Mouse (Mus musculus): Measurements from ENCODE around the gene Spdef.

Spdef gene

DNA sequence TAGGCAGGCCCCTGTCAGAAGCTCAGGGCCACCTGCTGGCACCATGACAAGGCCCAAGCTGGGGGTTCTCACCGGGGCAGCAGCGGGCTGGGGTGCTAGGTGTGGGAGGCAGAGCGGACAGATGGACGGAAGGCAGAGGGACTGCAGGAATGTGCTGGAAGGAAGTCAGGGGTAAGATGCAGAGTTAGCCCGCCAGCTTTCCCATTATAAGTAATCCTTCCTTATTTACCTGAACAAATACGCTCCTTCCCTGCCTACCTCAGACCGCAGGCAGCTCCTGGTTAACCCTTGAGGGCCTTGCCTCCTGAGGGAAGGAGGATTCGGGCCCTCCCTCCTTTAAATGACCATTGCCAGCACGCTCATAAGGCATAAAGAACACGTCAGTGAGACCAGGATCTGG lies at the start of gene Spdef:
Gene Spdef (minus strand): TSS at position 186 of the 400 bp plus-strand sequence.
- DNase-seq: no peak

- DNase-seq: no peak
These were observed 49.1 kb upstream of the Spdef start for GRCm38 (mm10) chr17:27777823-27778222.

GRCm38 (mm10) chr17:27774198-27774597 lies 45.4 kb upstream of the Spdef start:
- no peak for DNase-seq

- DNase-seq: no peak
These were observed 42.9 kb upstream of the Spdef start for GRCm38 (mm10) chr17:27771616-27772015.

DNA sequence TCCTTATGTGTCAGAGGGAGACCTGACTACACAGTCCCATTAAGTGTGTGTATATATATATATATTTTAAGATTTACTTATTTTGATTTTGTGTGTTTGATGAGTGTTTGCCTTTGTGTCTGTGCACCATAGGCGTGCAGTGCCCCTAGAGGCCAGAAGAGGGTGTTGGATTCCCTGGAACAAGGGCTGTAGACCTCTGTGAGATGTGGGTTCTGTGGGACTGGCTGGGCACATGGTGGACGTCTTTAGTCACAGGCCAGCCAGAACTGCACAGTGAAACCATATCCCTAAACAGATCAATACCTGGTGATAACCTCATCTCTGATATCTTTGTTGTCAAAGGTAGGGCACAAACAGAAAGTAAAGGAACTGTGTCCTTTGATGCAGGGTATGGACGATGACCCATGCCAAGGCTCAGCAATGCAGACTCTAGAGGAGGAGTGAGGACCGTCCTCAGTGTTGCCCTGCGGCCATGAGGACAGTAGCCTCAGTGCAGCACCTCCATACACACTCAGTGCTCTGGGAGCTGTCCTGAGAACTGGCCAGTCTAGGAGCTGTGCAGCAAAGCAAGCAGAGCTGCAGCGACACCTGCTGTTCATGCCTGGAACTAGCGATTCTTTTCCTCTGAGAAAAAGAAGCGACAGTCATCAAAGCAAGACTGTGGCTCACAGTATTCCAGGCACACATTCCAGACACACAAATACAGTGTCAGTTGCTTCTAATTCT lies 40.2 kb upstream of the Spdef start:
- DNase-seq: peak; percentile 88 to 89

- DNase-seq: no peak
These were observed 38.8 kb upstream of the Spdef start for GRCm38 (mm10) chr17:27767543-27767942.

- DNase-seq: no peak
These were observed 38.4 kb upstream of the Spdef start for GRCm38 (mm10) chr17:27767120-27767519.

GRCm38 (mm10) chr17:27765066-27765465 lies 36.3 kb upstream of the Spdef start:
- DNase-seq: no peak

- no peak for DNase-seq
These were observed 35.7 kb upstream of the Spdef start for GRCm38 (mm10) chr17:27764453-27764852.

DNA sequence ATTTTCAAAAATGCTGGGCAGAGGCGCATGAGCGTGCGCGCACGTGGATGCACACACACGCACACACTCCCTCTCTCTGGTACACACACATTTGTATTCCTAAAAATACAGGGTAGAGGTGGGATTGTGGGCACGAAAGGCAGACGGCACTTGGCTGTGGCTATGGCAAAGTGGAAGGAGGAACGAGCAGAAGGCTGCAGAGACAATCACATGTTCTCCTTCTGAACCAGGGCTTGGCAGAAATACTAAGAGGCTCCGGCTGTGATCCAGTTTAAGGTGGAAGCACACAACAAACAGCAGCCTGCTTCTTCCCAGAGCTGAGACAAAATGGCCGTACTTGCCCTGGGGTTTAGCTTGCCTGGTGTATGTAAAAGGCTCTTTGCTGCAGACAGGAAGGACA lies 34.1 kb upstream of the Spdef start:
- no peak for DNase-seq

DNA sequence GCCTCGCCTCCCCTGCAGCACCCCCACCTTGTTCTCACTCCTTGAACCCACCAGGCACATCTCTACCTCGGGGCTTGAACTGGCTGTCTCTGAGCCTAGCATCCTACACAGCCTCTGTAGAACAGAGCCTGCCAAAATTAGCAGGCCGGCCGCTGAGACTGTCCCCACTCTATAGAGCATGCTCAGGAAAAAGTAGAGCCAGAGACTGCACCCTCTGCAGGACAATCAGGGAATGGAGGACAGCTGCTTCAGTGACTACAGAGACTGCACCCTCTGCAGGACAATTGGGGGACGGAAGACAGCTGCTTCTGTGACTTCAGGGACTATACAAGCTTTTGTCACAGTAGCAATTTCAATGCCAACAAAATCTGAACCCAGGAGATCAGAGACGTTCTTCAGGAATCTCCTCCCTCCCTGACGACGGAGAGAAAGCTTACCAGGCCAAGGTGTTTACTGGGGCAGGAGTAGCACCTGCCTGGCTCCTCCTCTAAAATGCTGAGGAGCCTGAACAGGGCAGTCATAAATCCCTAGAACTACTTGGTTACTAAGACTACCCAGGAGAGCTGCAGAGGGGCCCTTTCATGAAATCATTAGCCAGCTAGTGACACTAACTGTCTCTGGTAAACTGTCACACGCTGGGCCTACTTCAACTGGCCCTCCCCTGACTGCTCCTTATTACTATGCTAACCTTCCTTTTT lies 33.0 kb upstream of the Spdef start:
- DNase-seq: peak; percentile 89 to 92

GRCm38 (mm10) chr17:27760169-27760568 lies 31.4 kb upstream of the Spdef start:
- DNase-seq: no peak

DNA sequence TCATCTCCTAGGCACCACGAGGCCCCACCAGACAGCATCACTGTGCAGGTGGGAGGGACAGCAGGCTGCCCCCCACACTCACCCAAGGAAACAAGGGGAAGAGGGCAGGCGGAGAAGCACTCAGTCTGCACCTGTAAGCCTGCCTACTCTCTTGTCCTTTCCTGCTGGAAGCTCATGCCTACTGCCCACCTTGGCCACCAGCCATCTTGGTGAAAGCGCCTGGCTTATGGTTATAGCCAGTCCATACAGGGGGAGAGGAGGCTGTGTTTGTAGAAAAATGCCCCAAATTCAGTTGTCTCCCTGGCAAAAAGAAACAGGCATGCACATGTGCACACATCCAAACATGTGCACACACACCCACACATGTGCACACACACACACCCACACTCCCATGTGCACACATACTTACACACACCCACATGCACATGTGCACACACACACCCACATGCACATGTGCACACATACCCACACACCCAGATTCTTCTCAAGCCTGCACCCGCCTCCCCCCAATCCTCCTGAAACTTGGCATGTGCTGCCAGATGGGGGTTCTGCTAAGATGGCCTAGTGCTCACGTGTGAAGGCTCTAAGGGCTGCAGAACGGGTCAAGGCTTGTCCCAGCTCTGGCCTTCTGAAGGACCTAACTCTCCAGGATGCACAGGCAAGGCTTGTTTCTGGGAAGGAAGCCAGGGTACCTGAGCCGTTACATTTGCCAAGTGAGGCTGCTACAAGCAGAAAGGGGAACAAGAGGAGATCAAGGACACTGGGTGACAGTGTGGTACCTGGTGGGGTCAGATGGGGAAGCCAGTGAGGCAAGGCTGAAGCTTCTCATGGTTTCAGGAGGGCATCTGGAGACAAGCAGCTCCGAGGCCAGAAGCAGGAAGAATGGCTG lies 22.8 kb upstream of the Spdef start:
- no peak for DNase-seq

- no peak for DNase-seq
These were observed 21.7 kb upstream of the Spdef start for GRCm38 (mm10) chr17:27750451-27750942.

DNA sequence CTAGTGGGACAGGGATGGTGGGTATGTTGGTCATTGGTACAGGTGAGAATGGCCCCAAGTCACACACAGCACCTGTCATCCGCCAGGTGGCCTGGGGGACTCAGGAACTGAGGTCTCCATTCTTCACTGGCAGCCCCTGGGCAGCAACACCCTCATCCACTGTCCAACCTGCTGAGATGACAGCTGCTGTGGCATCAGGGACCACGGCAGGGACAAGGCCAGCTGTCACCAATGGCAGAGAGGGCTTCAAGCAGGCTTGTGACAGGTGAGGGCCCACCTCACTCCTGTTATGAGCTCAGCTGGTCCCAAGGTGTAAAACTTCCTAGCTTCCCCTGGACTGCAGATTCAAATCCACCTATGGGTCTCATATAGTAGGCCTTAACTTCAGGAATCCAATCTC lies 19.4 kb upstream of the Spdef start:
- DNase-seq: no peak

GRCm38 (mm10) chr17:27746446-27746845 lies 17.7 kb upstream of the Spdef start:
- no peak for DNase-seq

DNA sequence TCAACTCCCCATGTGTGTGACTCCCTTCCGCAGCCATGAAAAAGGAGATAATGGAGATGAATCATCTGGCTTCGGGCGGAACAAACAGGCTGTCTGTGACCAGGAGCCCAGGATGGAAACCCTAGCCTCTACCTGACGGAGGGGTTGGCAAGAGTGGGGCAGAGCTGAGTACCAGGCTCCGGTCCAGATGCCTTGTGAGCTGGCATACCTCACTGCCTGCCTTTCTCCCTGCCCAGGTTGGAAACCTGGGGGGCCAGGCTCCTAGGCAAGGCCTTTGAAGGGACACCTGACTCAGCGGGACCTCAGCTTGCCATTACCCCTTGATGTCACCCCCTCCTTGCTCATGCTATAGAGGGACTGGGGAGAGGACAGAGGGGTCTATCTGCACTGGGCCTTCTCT lies 12.2 kb upstream of the Spdef start:
- no peak for DNase-seq

- DNase-seq: no peak
These were observed 5.8 kb upstream of the Spdef start for GRCm38 (mm10) chr17:27734344-27735073.

- no peak for DNase-seq
These were observed 3.9 kb upstream of the Spdef start for GRCm38 (mm10) chr17:27732694-27733093.

- no peak for DNase-seq
These were observed 3.4 kb upstream of the Spdef start for GRCm38 (mm10) chr17:27732152-27732551.

- DNase-seq: no peak
These were observed 2.2 kb downstream of the Spdef start for GRCm38 (mm10) chr17:27726527-27726926.

DNA sequence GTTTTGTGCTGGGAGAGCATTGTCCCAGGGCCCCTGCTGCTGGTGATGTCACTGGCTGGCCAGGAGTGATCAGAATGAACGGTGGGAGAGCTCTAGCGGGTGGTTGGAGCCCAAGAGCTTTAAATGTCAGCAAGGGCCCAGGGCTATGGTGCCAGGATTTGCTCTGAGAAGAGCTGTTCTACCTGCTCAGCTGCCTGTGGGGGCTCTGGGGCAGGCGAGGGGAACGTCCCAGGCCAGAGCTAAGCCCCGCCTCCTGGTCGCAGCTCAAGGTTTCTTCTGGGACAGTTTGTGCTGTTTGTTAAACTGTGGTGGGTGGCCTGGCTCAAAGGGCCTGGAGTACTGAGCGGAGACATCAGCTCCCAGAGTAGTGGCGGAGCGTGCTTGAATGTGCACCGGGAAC lies 3.3 kb downstream of the Spdef start:
- peak; percentile 53 to 66 for DNase-seq

DNA sequence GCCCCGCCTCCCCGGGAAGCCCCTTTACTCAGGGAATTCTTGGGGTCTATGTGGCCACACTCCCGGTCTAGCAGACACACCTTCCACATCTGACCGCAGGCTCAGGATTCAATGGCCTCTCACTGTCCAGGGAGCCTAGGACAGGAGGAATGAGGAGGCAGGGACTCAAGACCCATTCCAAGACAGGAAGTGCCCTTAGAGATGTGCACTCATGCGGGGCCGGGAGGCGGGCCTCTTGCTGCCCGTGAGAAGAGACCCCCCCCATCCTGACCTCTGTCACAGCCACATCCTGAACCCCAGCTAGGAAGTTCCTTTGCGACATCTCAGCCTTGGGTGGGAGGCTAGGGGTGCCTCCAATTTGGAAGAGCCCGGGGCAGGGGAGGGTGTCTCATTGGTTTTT lies 3.7 kb downstream of the Spdef start:
- DNase-seq: peak; percentile 43 to 68
